Mouse (Mus musculus): ENCODE results near the gene Slc5a5.
A peak's percentile ranks its signal among the peaks of the same experiment; 100 is the strongest.

The Slc5a5 gene

GRCm38 (mm10) chr8:70856541-70857197, 35.9 kb downstream of the Slc5a5 start:
- ATAC-seq (ENCODE audit: low TSS enrichment) = peak; percentile 94

GRCm38 (mm10) chr8:70856028-70856427, 36.5 kb downstream of the Slc5a5 start:
- ATAC-seq (ENCODE audit: low TSS enrichment) = no peak

- ATAC-seq (ENCODE audit: low TSS enrichment) = no peak
Observed at GRCm38 (mm10) chr8:70853863-70854262, 38.7 kb downstream of the Slc5a5 start.

GRCm38 (mm10) chr8:70852595-70853231, 39.8 kb downstream of the Slc5a5 start:
- ATAC-seq (ENCODE audit: low TSS enrichment) = no peak

- ATAC-seq (ENCODE audit: low TSS enrichment) = no peak
Observed at GRCm38 (mm10) chr8:70851837-70852236, 40.7 kb downstream of the Slc5a5 start.

GRCm38 (mm10) chr8:70850947-70851346, 41.6 kb downstream of the Slc5a5 start:
- ATAC-seq (ENCODE audit: low TSS enrichment) = no peak

- no peak for ATAC-seq (ENCODE audit: low TSS enrichment)
Observed at GRCm38 (mm10) chr8:70850132-70850845, 42.3 kb downstream of the Slc5a5 start.

- no peak for ATAC-seq (ENCODE audit: low TSS enrichment)
Observed at GRCm38 (mm10) chr8:70849333-70849990, 43.1 kb downstream of the Slc5a5 start.

GRCm38 (mm10) chr8:70846371-70847154, 46.0 kb downstream of the Slc5a5 start:
- no peak for ATAC-seq (ENCODE audit: low TSS enrichment)

- no peak for ATAC-seq (ENCODE audit: low TSS enrichment)
Observed at GRCm38 (mm10) chr8:70845108-70845507, 47.4 kb downstream of the Slc5a5 start.

- peak; percentile 24; the same call in 1 of the 2 replicates for ATAC-seq (ENCODE audit: low TSS enrichment)
Observed at GRCm38 (mm10) chr8:70844523-70844922, 48.0 kb downstream of the Slc5a5 start.

GRCm38 (mm10) chr8:70843941-70844340, 48.6 kb downstream of the Slc5a5 start:
- no peak for ATAC-seq (ENCODE audit: low TSS enrichment)

GRCm38 (mm10) chr8:70843214-70843773, 49.3 kb downstream of the Slc5a5 start:
- ATAC-seq (ENCODE audit: low TSS enrichment) = no peak

- ATAC-seq (ENCODE audit: low TSS enrichment) = no peak
Observed at GRCm38 (mm10) chr8:70842484-70842883, 50.1 kb downstream of the Slc5a5 start.

GRCm38 (mm10) chr8:70841147-70842072, 51.1 kb downstream of the Slc5a5 start:
- no peak for ATAC-seq (ENCODE audit: low TSS enrichment)

- ATAC-seq (ENCODE audit: low TSS enrichment) = no peak
Observed at GRCm38 (mm10) chr8:70840590-70840989, 52.0 kb downstream of the Slc5a5 start.

- peak; percentile 90 for ATAC-seq (ENCODE audit: low TSS enrichment)
Observed at GRCm38 (mm10) chr8:70839408-70840351, 52.9 kb downstream of the Slc5a5 start, which contains the start of gene Arrdc2. Gene Arrdc2, minus strand, starts transcription at chr8:70839720.

GRCm38 (mm10) chr8:70838654-70839407, 53.7 kb downstream of the Slc5a5 start:
- peak; percentile 28 for ATAC-seq (ENCODE audit: low TSS enrichment)

All from frontal cortex, adult (tissue).